Mouse (Mus musculus): ENCODE data around the gene Adcy4.

- TF ChIP-seq POLR2A (IDR thresholded peaks at IDR 0.05; ENCODE audit: extremely low read depth, insufficient read depth, low read length) (no peak), CTCF (IDR thresholded peaks at IDR 0.05; ENCODE audit: low read depth, low read length) (no peak)
Measured at GRCm38 (mm10) chr14:55793461-55793860, 9.6 kb upstream of the Adcy4 start.

Data from liver, adult 2 months (tissue).